In the genomic region with DNA sequence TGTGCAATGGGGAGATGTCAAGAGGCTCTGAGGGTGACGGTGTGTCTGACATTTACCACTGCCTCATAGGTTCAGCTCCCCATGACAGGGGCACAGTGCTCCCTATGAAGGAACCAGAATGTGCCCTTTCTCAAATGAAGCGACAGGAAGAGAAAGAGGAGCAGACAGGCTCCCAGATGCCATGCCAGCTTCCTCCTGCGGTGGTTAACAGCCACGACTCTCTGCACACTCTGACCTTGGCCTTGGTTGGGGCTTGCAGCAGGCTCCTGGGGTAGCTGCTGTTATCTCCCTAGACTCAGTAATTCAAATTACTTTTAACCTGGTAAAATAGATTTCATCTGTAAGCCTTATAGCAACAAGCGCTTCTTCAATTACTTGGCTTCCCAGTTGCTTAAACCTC, we compare ENCODE assay signal across 19 mouse cellular contexts.
"Had no signal": no experiment of that assay in that cellular context is flagged by ENCODE, and none has a peak within 500 bp of the region (broad histone marks: within the 10 kb centered on the region; RNA-seq: fewer than 3 reads in every experiment).

No protein-coding gene starts in this region.

- H3K27ac ChIP-seq: kidney, postnatal 0 days; left cerebral cortex, adult 2 months; liver, embryonic 13.5 days; neural tube, embryonic 12.5 days; neural tube, embryonic 15.5 days; stomach, postnatal 0 days had no signal

- H3K36me3 ChIP-seq: liver, embryonic 13.5 days; neural tube, embryonic 12.5 days; neural tube, embryonic 15.5 days had no signal

- H3K9ac ChIP-seq: liver, embryonic 13.5 days; neural tube, embryonic 12.5 days; neural tube, embryonic 15.5 days had no signal

- H3K4me3 ChIP-seq: left cerebral cortex, adult 2 months; liver, embryonic 13.5 days; neural tube, embryonic 12.5 days; neural tube, embryonic 15.5 days had no signal

- H3K27me3 ChIP-seq: liver, embryonic 13.5 days; neural tube, embryonic 12.5 days; neural tube, embryonic 15.5 days had no signal

- H3K9me3 ChIP-seq: liver, embryonic 13.5 days; neural tube, embryonic 12.5 days; neural tube, embryonic 15.5 days had no signal

- DNase-seq: kidney, postnatal 25 days; layer of hippocampus, postnatal 36 days; liver, embryonic 13.5 days; lung, adult 2 months; lung, postnatal 14 days; lung, postnatal 4 days; midbrain, embryonic 14.5 days; right cerebral cortex, adult 18-20 months; right cerebral cortex, postnatal 14 days; right cerebral cortex, postnatal 4 days; thymus, adult 2 months; thymus, postnatal 14 days; thymus, postnatal 4 days had no signal

- H3K4me2 ChIP-seq: liver, embryonic 13.5 days; midbrain, embryonic 11.5 days; neural tube, embryonic 12.5 days; neural tube, embryonic 15.5 days had no signal
